Mouse (Mus musculus) limb, embryonic 14.5 days (tissue): ENCODE measurements around the gene Icosl. TPM values are rescaled to one million over a fixed set of nuclear protein-coding genes. Genes with fewer than 3 reads are reported as not detected.
"Not testable (repeated sequence)": the region's sequence is repeated elsewhere in the genome, so short reads cannot be mapped to it uniquely, and the experiment has no call there.

ENCODE experiments used
- ATAC-seq: fragments of 200-750 bp; cut with Nextera tagmentation; 2 replicates; pipeline ENCODE4 v1.8.0; 2017; ENCODE audit warnings: low read depth, moderate number of reproducible peaks, moderate TSS enrichment; ENCODE audit not compliant: low FRiP score
- DNase-seq: peaks from one replicate; pipeline ENCODE4 v3.0.0-alpha.2; 2015; ENCODE audit warnings: low spot score
- H3K27ac ChIP-seq: fragments of 300-500 bp; sonication (generic); replicated peaks from 2 replicates; pipeline ENCODE4 v1.5.1; 2014; ENCODE audit warnings: low read depth, mild to moderate bottlenecking, low read length, moderate library complexity, mixed read lengths
- H3K27me3 ChIP-seq: fragments of 300-500 bp; sonication (generic); 2 replicates; pipeline ENCODE4 v1.6.1; 2014; ENCODE audit warnings: low read length, mixed read lengths; ENCODE audit not compliant: control insufficient read depth, insufficient read depth
- H3K36me3 ChIP-seq: fragments of 300-500 bp; sonication (generic); 2 replicates; pipeline ENCODE4 v1.6.1; 2014; ENCODE audit warnings: mild to moderate bottlenecking, low read length, moderate library complexity, mixed read lengths; ENCODE audit not compliant: control insufficient read depth, insufficient read depth
- H3K4me1 ChIP-seq: fragments of 300-500 bp; sonication (generic); 2 replicates; pipeline ENCODE4 v1.6.1; 2014; ENCODE audit warnings: antibody characterized with exemption, low read length, mixed read lengths; ENCODE audit not compliant: control insufficient read depth, insufficient read depth
- H3K4me2 ChIP-seq: fragments of 300-500 bp; sonication (generic); replicated peaks from 2 replicates; pipeline ENCODE4 v1.6.1; 2014; ENCODE audit warnings: low read depth, mild to moderate bottlenecking, low read length, moderate library complexity; ENCODE audit not compliant: severe bottlenecking
- H3K4me3 ChIP-seq: fragments of 300-500 bp; sonication (generic); replicated peaks from 2 replicates; pipeline ENCODE4 v1.5.1; 2014; ENCODE audit warnings: low read length
- H3K9ac ChIP-seq: fragments of 300-500 bp; sonication (generic); 2 replicates; pipeline ENCODE4 v1.6.1; 2014; ENCODE audit warnings: mild to moderate bottlenecking, low read depth, low read length, moderate library complexity; ENCODE audit not compliant: severe bottlenecking
- H3K9me3 ChIP-seq: fragments of 300-500 bp; sonication (generic); 2 replicates; pipeline ENCODE4 v1.6.1; 2016; ENCODE audit warnings: low read length; ENCODE audit not compliant: control insufficient read depth
- POLR2A ChIP-seq: fragments of 200-500 bp; IDR thresholded peaks from 2 replicates; pipeline ENCODE4 v1.8.0; 2012; ENCODE audit warnings: inconsistent platforms, mild to moderate bottlenecking, moderate library complexity, borderline replicate concordance; ENCODE audit not compliant: insufficient read depth, insufficient read length; ENCODE audit errors: extremely low read depth
- WGBS: fragments of 180-500 bp; shearing (Covaris S2); extraction: QIAGEN DNeasy Blood & Tissue Kit; methylation state at CpG from one replicate; pipeline ENCODE4 v1.1.7; 2014; 5-methylcytosine and 5-hydroxymethylcytosine counted together
- polyA plus RNA-seq, 2 experiments: library from polyadenylated mRNA; depleted of rRNA in 1 of 2; stranded (reverse) in 1 of 2; unstranded in 1 of 2; fragments of >200 nt; fragmentation: Nextera tagmentation in 1 of 2; extraction: Ambion mirVana in 1 of 2; gene quantifications; 2 replicates each; pipeline versions ENCODE4 v1.2.1 to v1.2.3; 2012 to 2014

Icosl gene
- polyA plus RNA-seq, 2 experiments: 5.6 to 8.7 TPM

DNA sequence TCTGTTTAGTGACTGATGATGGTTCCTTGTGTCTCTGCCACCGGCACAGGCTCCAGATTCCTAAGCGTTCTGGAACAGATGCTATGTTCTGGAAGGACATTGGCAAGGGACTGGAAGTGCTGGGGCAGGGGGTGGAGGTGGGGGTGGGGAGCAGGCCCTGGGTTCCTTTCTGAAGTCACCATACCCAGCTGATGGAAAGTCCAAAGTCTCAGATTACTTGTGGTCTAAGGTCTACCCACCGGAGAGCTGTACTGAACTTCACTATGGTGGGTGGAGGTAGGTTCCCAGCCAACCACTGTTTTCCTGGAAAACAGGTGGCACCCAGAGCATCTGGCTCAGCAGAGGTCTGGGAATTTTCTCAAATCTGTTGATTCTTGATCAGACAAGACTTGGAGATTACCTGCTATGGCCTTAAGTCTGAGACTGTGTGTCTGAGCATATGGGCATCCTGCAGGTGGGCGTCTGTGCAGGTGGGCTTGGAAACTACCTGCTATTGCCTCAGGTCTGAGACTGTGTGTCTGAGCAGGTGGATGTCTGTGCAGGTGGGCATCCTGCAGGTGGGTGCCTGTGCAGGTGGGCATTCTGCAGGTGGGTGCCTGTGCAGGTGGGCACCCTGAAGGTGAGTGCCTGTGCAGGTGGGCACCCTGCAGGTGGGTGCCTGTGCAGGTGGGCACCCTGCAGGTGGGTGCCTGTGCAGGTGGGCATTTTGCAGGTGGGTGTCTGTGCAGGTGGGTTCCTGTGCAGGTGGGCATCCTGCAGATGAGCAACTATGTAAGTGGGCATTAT is 21.8 kb downstream of the Icosl start:
- 72% methylated on average over 4 of the region's 4 CpGs for WGBS

DNA sequence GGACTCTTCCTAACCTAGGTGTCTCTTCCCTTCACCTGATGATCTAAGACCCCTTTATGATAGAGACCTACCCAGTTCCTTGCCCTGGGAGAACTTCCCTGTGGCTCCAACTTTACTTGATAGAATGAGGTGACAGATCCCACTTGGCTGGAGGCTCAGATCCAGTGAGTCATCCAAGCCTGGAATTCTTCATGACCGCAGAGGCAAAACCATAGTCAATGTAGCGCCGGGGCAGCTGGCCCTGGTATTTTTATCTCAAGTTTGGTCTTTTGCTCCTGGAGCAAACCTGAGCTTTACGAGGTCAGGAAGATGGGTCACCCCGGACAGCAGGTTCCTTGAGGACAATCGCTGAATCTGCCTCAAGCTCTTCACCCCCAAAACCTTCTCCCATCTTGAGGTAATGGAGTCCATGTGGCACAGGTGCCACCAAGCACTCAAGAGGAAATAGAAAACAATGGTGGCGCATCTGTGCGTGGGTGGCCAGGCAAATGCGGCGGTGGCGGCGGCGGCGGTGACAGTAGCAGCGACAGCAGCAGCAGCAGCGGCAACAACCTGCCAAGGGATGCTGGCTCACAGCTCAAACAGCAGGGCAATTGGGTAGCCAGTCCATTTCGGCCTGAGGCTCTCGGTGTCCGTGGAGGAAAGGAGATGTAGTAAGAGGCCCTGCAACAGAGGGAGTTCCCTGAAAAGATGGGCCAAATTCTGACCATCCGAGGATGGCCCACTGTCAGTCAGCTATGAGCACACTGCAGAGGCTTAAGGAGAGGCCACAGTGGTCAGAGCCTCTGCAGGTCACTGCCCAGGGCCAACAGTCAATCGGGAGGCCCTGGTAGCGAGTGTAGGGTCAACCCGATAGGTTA is 23.0 kb downstream of the Icosl start:
- no peak for TF ChIP-seq POLR2A
- H3K27me3 ChIP-seq: no peaks in the 10 kb centered on the region
- no peak for ATAC-seq
- H3K4me2 ChIP-seq: no peak overlapping the region
- no peaks in the 10 kb centered on the region for H3K4me1 ChIP-seq
- no peaks in the 10 kb centered on the region for H3K36me3 ChIP-seq
- H3K9me3 ChIP-seq: no peaks in the 10 kb centered on the region
- H3K27ac ChIP-seq: no peak overlapping the region
- H3K4me3 ChIP-seq: no peak overlapping the region
- WGBS: 83% methylated on average over 23 of the region's 23 CpGs
- no peak overlapping the region for H3K9ac ChIP-seq
- no peak for DNase-seq

More for the DNA sequence above, 21.8 kb downstream of the Icosl start:
- ATAC-seq (no peak), DNase-seq (no peak)
- Histone ChIP-seq H3K4me2 (no peak overlapping the region), H3K4me3 (no peak overlapping the region), H3K27ac (no peak overlapping the region), H3K4me1 (no peaks in the 10 kb centered on the region), H3K9me3 (no peaks in the 10 kb centered on the region), H3K9ac (no peak overlapping the region), H3K27me3 (no peaks in the 10 kb centered on the region), H3K36me3 (no peaks in the 10 kb centered on the region)
- TF ChIP-seq POLR2A: no peak

DNA sequence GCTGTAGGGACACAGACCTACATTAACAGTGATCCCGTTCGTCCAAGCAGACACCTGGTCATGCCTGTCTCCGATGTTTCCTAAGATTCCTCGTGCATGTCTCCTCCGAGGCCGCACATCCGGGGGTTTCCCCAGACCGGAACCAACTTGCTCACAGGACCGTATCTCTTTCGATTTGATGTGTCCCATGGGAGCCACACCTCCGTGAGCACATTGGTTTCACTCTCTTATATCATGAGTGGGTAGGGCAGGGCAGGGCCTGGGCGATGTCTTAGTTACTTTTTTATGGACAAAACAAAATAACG is 23.6 kb downstream of the Icosl start:
- Histone ChIP-seq H3K27me3 (no peaks in the 10 kb centered on the region), H3K27ac (no peak overlapping the region), H3K9ac (no peak overlapping the region), H3K9me3 (no peaks in the 10 kb centered on the region), H3K4me1 (no peaks in the 10 kb centered on the region), H3K4me2 (no peak overlapping the region), H3K4me3 (no peak overlapping the region), H3K36me3 (no peaks in the 10 kb centered on the region)
- ATAC-seq: no peak
- DNase-seq: no peak
- TF ChIP-seq POLR2A: no peak
- WGBS: 88% methylated on average over 13 of the region's 13 CpGs

DNA sequence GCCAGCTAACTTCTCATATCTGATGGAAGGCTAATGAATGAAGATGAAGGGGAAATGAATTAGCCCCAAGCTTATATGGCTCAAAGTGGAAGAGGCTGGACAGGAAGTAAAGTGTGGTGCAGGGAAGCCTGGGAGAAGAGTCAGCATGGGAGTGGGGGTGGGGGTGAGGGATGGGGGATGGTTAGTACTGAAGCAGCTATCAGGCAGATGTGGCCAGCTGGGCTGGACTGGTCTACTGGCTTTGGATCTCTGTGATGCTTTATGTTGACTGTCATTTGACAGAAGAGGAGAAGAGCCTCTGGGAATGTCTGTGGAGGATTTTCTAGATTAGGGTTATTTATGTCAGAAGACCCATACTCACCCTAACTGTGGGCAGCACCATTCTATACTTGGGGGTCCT is 26.1 kb downstream of the Icosl start:
- H3K4me2 ChIP-seq: no peak overlapping the region
- H3K36me3 ChIP-seq: no peaks in the 10 kb centered on the region
- ATAC-seq: no peak
- H3K27ac ChIP-seq: no peak overlapping the region
- no peaks in the 10 kb centered on the region for H3K27me3 ChIP-seq
- H3K9ac ChIP-seq: no peak overlapping the region
- DNase-seq: no peak
- no peak for TF ChIP-seq POLR2A
- no peaks in the 10 kb centered on the region for H3K9me3 ChIP-seq
- no peaks in the 10 kb centered on the region for H3K4me1 ChIP-seq
- no peak overlapping the region for H3K4me3 ChIP-seq

DNA sequence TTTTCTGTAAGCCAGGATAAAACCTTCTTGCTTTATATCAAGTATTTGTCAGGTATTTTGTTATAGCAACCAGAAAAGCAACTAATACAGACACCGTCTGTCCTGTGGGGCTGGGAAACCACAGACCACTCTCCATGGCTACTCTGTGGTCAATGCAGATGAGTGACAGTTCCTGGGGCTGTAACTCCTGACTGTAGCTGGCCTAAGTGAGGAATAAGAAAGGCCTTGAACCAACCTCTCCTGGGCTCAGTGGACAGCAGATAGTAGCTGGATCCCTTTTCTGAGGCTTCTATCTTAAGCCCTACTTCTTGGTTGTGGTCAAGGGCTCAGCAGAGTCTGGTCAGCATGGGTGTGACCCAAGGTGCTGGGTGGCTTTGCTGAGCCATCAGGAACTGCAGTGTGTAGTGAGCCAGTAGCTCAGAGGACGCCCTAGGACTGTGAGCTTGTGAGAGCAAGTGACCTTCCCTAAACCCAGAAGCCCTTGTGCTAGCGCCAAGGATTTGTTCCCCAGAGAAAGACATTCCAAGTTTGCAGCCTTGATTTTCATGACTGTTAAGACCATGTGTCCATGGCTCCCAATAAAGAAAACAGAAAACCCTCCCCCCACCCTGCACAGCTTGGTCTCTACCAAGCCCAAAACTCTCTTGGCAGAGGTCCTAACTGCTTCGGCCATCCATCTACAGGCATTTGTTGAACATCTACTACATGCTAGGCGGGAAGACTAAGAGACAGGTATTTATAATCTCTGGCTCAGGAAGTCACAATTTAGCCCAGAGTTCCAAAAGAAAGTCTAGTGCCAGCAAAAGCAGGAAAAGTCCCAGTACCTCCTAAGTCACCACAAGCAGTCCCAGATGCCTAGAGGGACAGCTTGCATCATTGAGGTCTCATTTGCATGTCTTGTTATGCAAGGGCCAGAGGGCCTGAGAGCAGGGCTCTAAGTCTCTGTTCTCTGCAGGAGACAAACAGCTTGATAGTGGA is 27.1 kb downstream of the Icosl start:
- WGBS: 86% methylated on average over 5 of the region's 5 CpGs
- H3K36me3 ChIP-seq: no peaks in the 10 kb centered on the region
- H3K4me1 ChIP-seq: peaks cover under 1% of the 10 kb centered on the region; the same call in 1 of the 2 replicates
- no peak for TF ChIP-seq POLR2A
- DNase-seq (no peak), ATAC-seq (no peak)
- H3K9ac ChIP-seq: no peak overlapping the region
- H3K27ac ChIP-seq: no peak overlapping the region
- H3K4me3 ChIP-seq: no peak overlapping the region
- no peak overlapping the region for H3K4me2 ChIP-seq
- H3K9me3 ChIP-seq: no peaks in the 10 kb centered on the region
- no peaks in the 10 kb centered on the region for H3K27me3 ChIP-seq

DNA sequence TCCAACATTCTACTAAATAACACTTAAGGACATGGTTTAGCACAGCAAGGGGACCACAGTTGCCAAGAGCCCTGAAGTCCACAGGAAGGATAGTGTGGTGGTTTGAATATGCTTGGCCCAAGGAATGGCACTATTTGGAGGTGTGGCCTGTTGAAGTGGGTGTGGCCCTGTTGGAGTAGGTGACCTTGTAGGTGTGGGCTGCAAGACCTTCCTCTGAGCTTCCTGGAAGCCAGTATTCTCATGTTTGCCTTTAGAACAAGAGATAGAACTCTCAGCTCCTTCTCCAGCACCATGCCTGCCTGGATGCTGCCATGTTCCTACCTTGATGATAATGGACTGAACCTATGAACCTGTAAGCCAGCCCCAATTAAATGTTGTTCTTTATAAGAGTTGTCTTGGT is 30.8 kb downstream of the Icosl start:
- H3K4me1 ChIP-seq, H3K36me3 ChIP-seq, H3K9me3 ChIP-seq, DNase-seq, H3K4me3 ChIP-seq, H3K4me2 ChIP-seq, H3K9ac ChIP-seq, H3K27me3 ChIP-seq, H3K27ac ChIP-seq, ATAC-seq: not testable (repeated sequence)
